Mouse (Mus musculus) kidney, postnatal 0 days (tissue): ENCODE measurements around the gene Napsa. TPM values are rescaled to one million over a fixed set of nuclear protein-coding genes. Genes with fewer than 3 reads are reported as not detected.

Source experiments
- ATAC-seq: fragments of 200-750 bp; cut with Nextera tagmentation; replicated peaks from 2 replicates; pipeline ENCODE4 v1.8.0; 2017; ENCODE audit warnings: low read depth, moderate number of reproducible peaks, moderate TSS enrichment, moderate library complexity; ENCODE audit not compliant: low FRiP score
- DNase-seq: peaks from one replicate; pipeline ENCODE4 v3.0.0-alpha.2; 2016; ENCODE audit warnings: low spot score
- H3K27ac ChIP-seq: fragments of 300-500 bp; sonication (generic); 2 replicates; pipeline ENCODE4 v1.5.1; 2014; ENCODE audit warnings: mild to moderate bottlenecking
- H3K27me3 ChIP-seq: fragments of 300-500 bp; sonication (generic); 2 replicates; pipeline ENCODE4 v1.6.1; 2014; ENCODE audit warnings: low read length, mixed read lengths; ENCODE audit not compliant: insufficient read depth
- H3K36me3 ChIP-seq: fragments of 300-500 bp; sonication (generic); 2 replicates; pipeline ENCODE4 v1.6.1; 2014; ENCODE audit warnings: low read length, mixed read lengths; ENCODE audit not compliant: insufficient read depth
- H3K4me1 ChIP-seq: fragments of 300-500 bp; sonication (generic); replicated peaks from 2 replicates; pipeline ENCODE4 v1.6.1; 2014; ENCODE audit warnings: antibody characterized with exemption, low read length, mixed read lengths; ENCODE audit not compliant: insufficient read depth
- H3K4me2 ChIP-seq: fragments of 300-500 bp; sonication (generic); 2 replicates; pipeline ENCODE4 v1.6.1; 2014; ENCODE audit warnings: mild to moderate bottlenecking, low read length, moderate library complexity, mixed read lengths
- H3K4me3 ChIP-seq: fragments of 300-500 bp; sonication (generic); replicated peaks from 2 replicates; pipeline ENCODE4 v1.5.1; 2014; ENCODE audit warnings: low read depth, low read length
- H3K9ac ChIP-seq: fragments of 300-500 bp; sonication (generic); 2 replicates; pipeline ENCODE4 v1.6.1; 2014; ENCODE audit warnings: low read depth, low read length
- H3K9me3 ChIP-seq: fragments of 300-500 bp; sonication (generic); replicated peaks from 2 replicates; pipeline ENCODE4 v1.6.1; 2016; ENCODE audit warnings: low read length, inconsistent platforms, mixed read lengths
- CTCF ChIP-seq: IDR thresholded peaks from 2 replicates; pipeline ENCODE4 v1.5.1; 2016; ENCODE audit warnings: antibody characterized with exemption, low read depth, mild to moderate bottlenecking, moderate library complexity
- WGBS: fragments of 180-500 bp; shearing (Covaris S2); extraction: QIAGEN DNeasy Blood & Tissue Kit; methylation state at CpG from one replicate; pipeline ENCODE4 v1.1.7; 2014; 5-methylcytosine and 5-hydroxymethylcytosine counted together
- microRNA-seq: library from miRNA; unstranded; fragments of <30 nt; microRNA quantifications from one replicate; pipeline ENCODE4, GENCODE M21; 2016
- polyA plus RNA-seq: library from polyadenylated mRNA; unstranded; fragments of >200 nt; fragmentation: Nextera tagmentation; extraction: Ambion mirVana; gene quantifications from 2 replicates; pipeline ENCODE4 v1.2.1, GENCODE M21; 2015

Gene Napsa
- polyA plus RNA-seq, 1 experiment from 2014 or later, result 408 TPM

DNA sequence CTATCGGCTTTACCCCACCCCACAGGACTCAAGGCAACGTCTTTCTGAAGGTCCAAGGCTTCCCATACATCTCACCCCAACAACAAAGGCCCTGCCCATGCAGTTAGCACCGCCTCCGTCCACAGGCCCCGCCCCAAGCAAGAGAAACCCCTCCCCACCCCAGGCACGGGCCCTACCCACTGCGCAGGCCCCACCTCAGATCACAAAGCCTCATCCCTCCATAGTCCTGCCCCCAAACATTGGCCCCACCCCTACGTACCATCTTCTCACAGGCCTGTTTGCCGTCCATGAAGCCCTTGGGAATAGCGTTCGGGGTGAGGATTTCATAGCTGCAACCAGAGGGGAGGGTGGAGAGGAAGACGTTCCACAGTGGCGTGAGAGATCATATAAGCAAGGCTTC, 60.5 kb downstream of the Napsa start:
- TF ChIP-seq CTCF, result no peak
- H3K27me3 ChIP-seq, result no peaks in the 10 kb centered on the region
- ATAC-seq (no peak), DNase-seq (no peak)
- no peak overlapping the region for H3K27ac ChIP-seq
- 31% methylated on average over 13 of the region's 13 CpGs for WGBS
- H3K9me3 ChIP-seq, result no peaks in the 10 kb centered on the region
- no peak overlapping the region for H3K4me2 ChIP-seq
- no peak overlapping the region for H3K4me3 ChIP-seq
- no peaks in the 10 kb centered on the region for H3K36me3 ChIP-seq
- H3K9ac ChIP-seq, result no peak overlapping the region
- no peaks in the 10 kb centered on the region for H3K4me1 ChIP-seq

DNA sequence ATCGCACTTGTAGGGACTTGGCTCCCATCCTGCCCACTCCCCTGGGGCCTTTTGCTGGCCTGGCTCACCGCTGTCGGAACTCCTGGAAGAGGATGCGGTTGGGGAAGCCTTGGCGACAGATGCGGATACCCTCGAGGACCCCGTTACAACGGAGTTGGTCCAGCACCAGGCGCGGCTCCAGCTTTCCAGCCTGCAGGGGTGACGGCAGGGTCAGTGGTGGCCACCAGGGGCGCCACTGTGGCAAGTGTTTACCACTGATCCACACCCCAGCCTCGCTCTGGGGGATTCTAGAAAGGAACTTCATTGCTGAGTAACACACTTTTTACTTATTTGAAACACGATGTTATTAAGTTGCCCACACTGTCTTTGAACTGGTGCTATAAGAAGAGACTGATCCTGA, 61.2 kb downstream of the Napsa start:
- H3K9ac ChIP-seq, result no peak overlapping the region
- no peak for DNase-seq
- H3K36me3 ChIP-seq, result no peaks in the 10 kb centered on the region
- no peak overlapping the region for H3K4me2 ChIP-seq
- H3K4me3 ChIP-seq, result no peak overlapping the region
- no peaks in the 10 kb centered on the region for H3K9me3 ChIP-seq
- no peaks in the 10 kb centered on the region for H3K4me1 ChIP-seq
- no peak overlapping the region for H3K27ac ChIP-seq
- H3K27me3 ChIP-seq, result no peaks in the 10 kb centered on the region
- ATAC-seq, result no peak
- TF ChIP-seq CTCF, result peak; percentile 49
- WGBS, result 24% methylated on average over 15 of the region's 15 CpGs

Small RNA genes lying within 50 kb of the gene (microRNA-seq; reads per million reads assigned to microRNA genes)
- not detected for gene Mir7053

Other genes with a start within 250 kb of the Napsa start
- gene Syt3, start 188.3 kb upstream of the Napsa start, polyA plus RNA-seq, result 3.3 and 3.5 TPM in 2 replicates
- gene 1700008O03Rik, start 186.6 kb upstream of the Napsa start, polyA plus RNA-seq, result 1.3 and 1.4 TPM in 2 replicates
- 0.26 and 0.42 TPM in 2 replicates for gene Lrrc4b, start 143.4 kb upstream of the Napsa start, polyA plus RNA-seq
- gene Aspdh, start 107.0 kb upstream of the Napsa start, polyA plus RNA-seq, result 5.4 and 5.8 TPM in 2 replicates
- 51.1 and 52.4 TPM in 2 replicates for gene Josd2, start 104.4 kb upstream of the Napsa start, polyA plus RNA-seq
- gene Emc10, start 75.9 kb upstream of the Napsa start, polyA plus RNA-seq, result 113 and 136 TPM in 2 replicates
- gene Fam71e1, start 75.8 kb upstream of the Napsa start, polyA plus RNA-seq, result 17.1 and 19.2 TPM in 2 replicates
- gene Mybpc2, start 47.7 kb upstream of the Napsa start, polyA plus RNA-seq, result 0.08 and 0.11 TPM in 2 replicates
- 0.04 and 0.14 TPM in 2 replicates for gene Spib, start 40.3 kb upstream of the Napsa start, polyA plus RNA-seq
- 38.0 and 45.9 TPM in 2 replicates for gene Pold1, start 23.5 kb upstream of the Napsa start, polyA plus RNA-seq
- gene Nr1h2, start 18.4 kb upstream of the Napsa start, polyA plus RNA-seq, result 80.6 and 83.0 TPM in 2 replicates
- 0.26 and 0.30 TPM in 2 replicates for gene Kcnc3, start 18.3 kb downstream of the Napsa start, polyA plus RNA-seq
- gene Myh14, start 98.5 kb downstream of the Napsa start, polyA plus RNA-seq, result 2.5 and 3.6 TPM in 2 replicates
- gene Izumo2, start 136.4 kb downstream of the Napsa start, polyA plus RNA-seq, result not detected in 2 replicates
- gene Vrk3, start 176.0 kb downstream of the Napsa start, polyA plus RNA-seq, result 45.3 and 49.3 TPM in 2 replicates
- 0.87 and 0.89 TPM in 2 replicates for gene Zfp473, start 178.7 kb downstream of the Napsa start, polyA plus RNA-seq
- gene Nup62, start 243.7 kb downstream of the Napsa start, polyA plus RNA-seq, result 57.6 and 62.4 TPM in 2 replicates
- 0.88 and 1.0 TPM in 2 replicates for gene Il4i1, start 244.0 kb downstream of the Napsa start, polyA plus RNA-seq
- 4.2 and 5.3 TPM in 2 replicates for gene Atf5, start 244.3 kb downstream of the Napsa start, polyA plus RNA-seq